Mouse (Mus musculus) midbrain, embryonic 13.5 days (tissue): ENCODE data around the gene Pxmp4. TPM values are rescaled to one million over a fixed set of nuclear protein-coding genes. Genes with fewer than 3 reads are reported as not detected.
A peak's percentile ranks its signal among the peaks of the same experiment; 100 is the strongest.

Experiments used
- ATAC-seq: fragments of 200-750 bp; cut with Nextera tagmentation; 2 replicates; pipeline ENCODE4 v1.8.0; 2017; ENCODE audit warnings: mild to moderate bottlenecking, moderate TSS enrichment, moderate library complexity
- H3K27ac ChIP-seq: fragments of 300-500 bp; sonication (generic); 2 replicates; pipeline ENCODE4 v1.5.1; 2015; ENCODE audit warnings: inconsistent platforms, mild to moderate bottlenecking, moderate library complexity
- H3K27me3 ChIP-seq: fragments of 300-500 bp; sonication (generic); 2 replicates; pipeline ENCODE4 v1.6.1; 2015; ENCODE audit warnings: mild to moderate bottlenecking, inconsistent platforms
- H3K36me3 ChIP-seq: fragments of 300-500 bp; sonication (generic); 2 replicates; pipeline ENCODE4 v1.6.1; 2015; ENCODE audit warnings: mild to moderate bottlenecking, inconsistent platforms
- H3K4me1 ChIP-seq: fragments of 300-500 bp; sonication (generic); replicated peaks from 2 replicates; pipeline ENCODE4 v1.6.1; 2015; ENCODE audit warnings: inconsistent platforms
- H3K4me2 ChIP-seq: fragments of 300-500 bp; sonication (generic); replicated peaks from 2 replicates; pipeline ENCODE4 v1.6.1; 2015; ENCODE audit warnings: moderate library complexity, mild to moderate bottlenecking, inconsistent platforms
- H3K4me3 ChIP-seq: fragments of 300-500 bp; sonication (generic); replicated peaks from 2 replicates; pipeline ENCODE4 v1.5.1; 2015; ENCODE audit warnings: mild to moderate bottlenecking, inconsistent platforms
- H3K9ac ChIP-seq: fragments of 300-500 bp; sonication (generic); replicated peaks from 2 replicates; pipeline ENCODE4 v1.6.1; 2015; ENCODE audit warnings: mild to moderate bottlenecking, inconsistent platforms
- H3K9me3 ChIP-seq: fragments of 300-500 bp; sonication (generic); 2 replicates; pipeline ENCODE4 v1.6.1; 2016; ENCODE audit warnings: mild to moderate bottlenecking, inconsistent platforms
- WGBS: fragments of 180-500 bp; shearing (Covaris S2); methylation state at CpG from one replicate; pipeline ENCODE4 v1.1.7; 2015; 5-methylcytosine and 5-hydroxymethylcytosine counted together
- polyA plus RNA-seq: library from polyadenylated mRNA; unstranded; fragments of >200 nt; fragmentation: Nextera tagmentation; extraction: Ambion mirVana; gene quantifications from 2 replicates; pipeline ENCODE4 v1.2.1, GENCODE M21; 2015

Gene Pxmp4
- polyA plus RNA-seq, 1 experiment from 2014 or later, result 13.4 TPM

DNA sequence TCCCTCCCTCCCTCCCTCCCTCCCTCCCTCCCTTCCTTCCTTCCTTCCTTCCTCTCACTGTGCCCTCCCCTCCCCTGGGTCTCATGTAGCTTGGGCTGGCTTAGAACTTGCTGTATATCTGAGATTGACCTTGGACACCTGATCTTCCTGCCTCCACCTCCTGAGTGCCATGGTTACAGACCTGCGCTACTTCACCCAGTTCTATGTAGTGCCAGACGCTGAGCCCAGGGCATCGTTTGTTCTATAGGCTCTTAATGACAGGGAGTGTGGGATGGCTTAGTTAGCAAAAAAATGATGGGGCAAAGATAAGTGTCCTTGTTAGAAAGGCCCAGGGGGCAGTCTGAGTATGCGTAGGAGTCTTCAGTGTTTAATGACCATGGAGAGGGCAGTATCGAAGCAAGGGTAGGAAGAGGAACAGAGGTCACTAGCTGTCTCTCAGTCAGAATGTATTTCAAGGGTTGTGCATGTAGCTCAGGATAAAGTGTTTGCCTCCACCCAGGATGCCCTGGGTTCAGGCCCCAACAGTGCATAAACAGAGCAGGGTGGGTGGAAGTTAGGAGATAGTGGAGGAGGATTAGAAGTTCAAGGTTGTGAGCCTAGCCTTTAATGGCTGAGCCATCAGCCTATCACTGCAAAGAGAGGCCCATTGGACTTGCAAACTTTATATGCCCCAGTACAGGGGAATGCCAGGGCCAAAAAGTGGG lies 29.7 kb upstream of the Pxmp4 start:
- Histone ChIP-seq H3K27ac (no peak overlapping the region), H3K9me3 (peaks cover 3% of the 10 kb centered on the region), H3K9ac (no peak overlapping the region), H3K4me3 (no peak overlapping the region), H3K36me3 (peaks cover 80% of the 10 kb centered on the region), H3K27me3 (no peaks in the 10 kb centered on the region), H3K4me1 (no peaks in the 10 kb centered on the region), H3K4me2 (no peak overlapping the region)
- ATAC-seq, result no peak
- 86% methylated on average over 5 of the region's 5 CpGs for WGBS

DNA sequence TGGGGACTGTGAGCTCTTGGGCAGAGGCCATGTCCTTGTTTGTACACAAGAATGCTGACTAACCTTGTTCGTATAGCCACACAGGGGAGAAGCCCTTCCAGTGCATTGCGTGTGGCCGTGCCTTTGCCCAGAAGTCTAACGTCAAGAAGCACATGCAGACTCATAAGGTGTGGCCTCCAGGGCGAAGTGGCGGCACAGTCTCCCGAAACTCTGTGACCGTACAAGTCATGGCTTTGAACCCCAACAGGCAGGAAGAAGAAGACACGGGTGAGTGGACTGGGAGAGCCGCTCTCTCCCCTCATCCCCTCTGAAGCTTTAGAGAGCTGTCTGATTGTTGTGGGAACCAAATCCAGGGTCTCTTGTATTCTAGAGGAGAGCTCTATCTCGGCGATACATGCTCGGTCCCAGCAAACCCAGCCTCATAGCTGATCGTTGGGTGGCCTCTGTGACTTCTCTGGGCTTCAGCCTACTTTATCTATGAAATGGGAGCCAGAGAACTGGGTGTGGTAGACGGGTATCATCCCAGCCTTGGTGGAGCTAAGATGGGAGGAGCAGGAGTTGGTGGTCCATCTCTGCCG lies 28.8 kb upstream of the Pxmp4 start:
- Histone ChIP-seq H3K9me3 (no peaks in the 10 kb centered on the region), H3K4me2 (no peak overlapping the region), H3K4me3 (no peak overlapping the region), H3K36me3 (peaks cover 78% of the 10 kb centered on the region), H3K4me1 (no peaks in the 10 kb centered on the region), H3K27ac (no peak overlapping the region), H3K27me3 (no peaks in the 10 kb centered on the region), H3K9ac (no peak overlapping the region)
- WGBS, result 91% methylated on average over 16 of the region's 16 CpGs
- ATAC-seq, result no peak

DNA sequence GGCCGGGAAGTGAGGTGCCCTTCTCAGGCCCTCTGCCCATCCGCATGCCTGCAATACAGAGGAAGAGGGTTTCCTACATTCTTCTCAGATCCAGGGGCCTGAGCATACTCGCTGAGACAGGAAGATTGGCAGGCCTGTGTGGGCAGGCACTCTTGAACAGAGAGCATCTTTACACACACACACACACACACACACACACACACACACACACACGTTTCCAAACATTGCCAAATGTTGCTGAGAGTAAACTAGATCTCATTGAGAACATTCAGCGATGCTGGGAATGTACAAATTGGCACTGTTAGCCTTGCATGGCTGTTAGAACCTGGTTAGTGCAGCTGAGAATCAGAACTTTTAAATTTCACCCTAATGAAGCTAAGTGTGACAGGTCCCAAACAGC lies 27.0 kb upstream of the Pxmp4 start:
- Histone ChIP-seq H3K9ac (no peak overlapping the region), H3K4me2 (no peak overlapping the region), H3K27ac (no peak overlapping the region), H3K4me3 (no peak overlapping the region), H3K9me3 (no peaks in the 10 kb centered on the region), H3K4me1 (no peaks in the 10 kb centered on the region), H3K27me3 (no peaks in the 10 kb centered on the region), H3K36me3 (peaks cover 75% of the 10 kb centered on the region)
- no peak for ATAC-seq
- WGBS, result 84% methylated on average over 5 of the region's 5 CpGs

DNA sequence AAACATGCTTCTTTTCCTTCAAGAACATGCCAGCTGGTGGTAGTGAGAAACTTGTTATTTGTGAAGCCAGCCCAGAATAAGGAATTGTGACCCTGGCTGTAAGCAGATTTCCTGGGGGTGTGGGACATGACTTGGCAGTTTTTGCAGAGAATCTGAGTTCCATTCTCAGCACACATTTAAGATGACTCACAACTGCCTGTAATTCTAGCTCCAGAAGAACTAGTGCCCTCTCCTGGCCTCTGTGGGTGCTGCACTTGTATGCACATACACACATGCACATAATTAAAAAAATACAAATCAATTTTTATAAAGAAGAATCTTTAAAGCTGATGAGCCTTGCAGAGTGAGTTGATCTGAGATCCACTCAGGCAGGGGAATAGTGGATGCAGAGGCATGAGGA lies 20.6 kb upstream of the Pxmp4 start:
- no peak for ATAC-seq
- H3K27me3 ChIP-seq, result no peaks in the 10 kb centered on the region
- H3K36me3 ChIP-seq, result peaks cover 61% of the 10 kb centered on the region
- no peak overlapping the region for H3K27ac ChIP-seq
- no peak overlapping the region for H3K4me3 ChIP-seq
- H3K4me1 ChIP-seq, result no peaks in the 10 kb centered on the region
- no peak overlapping the region for H3K4me2 ChIP-seq
- H3K9me3 ChIP-seq, result peaks cover 6% of the 10 kb centered on the region; the same call in 1 of the 2 replicates
- H3K9ac ChIP-seq, result no peak overlapping the region

DNA sequence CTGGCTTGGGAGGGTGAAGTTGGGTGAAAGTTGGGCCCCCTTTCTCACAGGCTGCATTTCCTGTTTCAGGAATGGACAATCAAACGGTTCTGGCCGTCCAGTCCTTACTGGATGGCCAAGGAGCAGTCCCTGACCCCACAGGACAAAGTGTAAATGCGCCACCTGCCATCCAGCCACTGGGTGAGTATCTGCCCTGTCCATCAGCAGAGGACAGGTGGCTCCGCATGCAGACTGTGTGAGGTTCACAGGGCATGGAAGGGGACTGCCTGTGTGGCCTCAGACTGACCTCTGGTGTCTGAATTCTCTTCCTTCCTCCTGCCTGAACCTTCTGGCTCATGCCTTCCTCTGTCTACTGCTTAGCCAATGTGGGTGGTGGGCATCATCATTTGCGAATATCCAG lies 18.2 kb upstream of the Pxmp4 start:
- Histone ChIP-seq H3K9me3 (peaks cover 6% of the 10 kb centered on the region; the same call in 1 of the 2 replicates), H3K4me1 (no peaks in the 10 kb centered on the region), H3K36me3 (peaks cover 43% of the 10 kb centered on the region), H3K4me2 (no peak overlapping the region), H3K27me3 (no peaks in the 10 kb centered on the region), H3K4me3 (no peak overlapping the region), H3K27ac (no peak overlapping the region), H3K9ac (no peak overlapping the region)
- ATAC-seq, result no peak
- 91% methylated on average over 5 of the region's 5 CpGs for WGBS

DNA sequence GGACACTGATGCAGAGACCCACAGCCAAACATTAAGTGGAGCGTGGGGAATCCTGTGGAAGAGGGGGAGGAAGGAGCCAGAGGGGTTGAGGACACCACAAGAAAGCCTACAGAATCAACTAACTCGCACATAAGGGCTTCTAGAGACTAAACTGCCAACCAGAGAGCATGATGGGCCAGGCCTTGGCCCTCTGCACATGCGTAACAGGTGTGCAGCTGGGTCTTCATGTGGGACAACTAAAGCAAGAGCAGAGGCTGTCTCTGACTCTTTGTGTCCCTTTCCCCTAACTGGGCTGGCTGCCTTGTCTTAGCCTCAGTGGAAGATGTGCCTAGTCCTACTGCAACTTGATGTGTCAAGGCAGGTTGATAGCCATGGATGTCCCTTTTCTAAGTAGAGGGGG lies 13.6 kb upstream of the Pxmp4 start:
- H3K27ac ChIP-seq, result no peak overlapping the region
- ATAC-seq, result no peak
- no peak overlapping the region for H3K4me3 ChIP-seq
- peaks cover 25% of the 10 kb centered on the region for H3K4me1 ChIP-seq
- 89% methylated on average over 3 of the region's 3 CpGs for WGBS
- no peaks in the 10 kb centered on the region for H3K9me3 ChIP-seq
- peaks cover 7% of the 10 kb centered on the region for H3K36me3 ChIP-seq
- no peaks in the 10 kb centered on the region for H3K27me3 ChIP-seq
- no peak overlapping the region for H3K9ac ChIP-seq
- H3K4me2 ChIP-seq, result no peak overlapping the region

DNA sequence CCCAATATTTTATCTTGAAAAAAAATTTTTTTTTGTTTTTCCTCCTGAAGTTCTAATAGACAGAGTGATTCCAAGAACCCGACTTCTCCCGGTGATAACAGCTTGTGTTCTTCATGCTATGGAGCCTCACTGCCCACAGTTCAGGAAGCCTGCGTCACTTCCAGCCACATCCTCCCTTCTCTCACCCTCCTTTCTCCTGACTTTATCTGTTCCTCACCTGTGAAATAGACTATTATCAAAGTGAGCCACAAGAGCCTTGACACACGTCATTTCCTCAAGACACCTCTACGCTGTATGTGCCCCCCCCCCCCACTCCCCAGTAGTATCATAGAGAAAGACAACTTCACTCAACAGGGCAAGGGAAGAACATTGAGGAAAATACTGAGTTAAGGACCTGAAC lies 12.2 kb upstream of the Pxmp4 start:
- Histone ChIP-seq H3K36me3 (peaks cover 3% of the 10 kb centered on the region; the same call in 1 of the 2 replicates), H3K9ac (no peak overlapping the region), H3K4me1 (peaks cover 25% of the 10 kb centered on the region), H3K4me2 (no peak overlapping the region), H3K4me3 (no peak overlapping the region), H3K27ac (no peak overlapping the region), H3K9me3 (no peaks in the 10 kb centered on the region), H3K27me3 (no peaks in the 10 kb centered on the region)
- ATAC-seq, result no peak
- WGBS, result 97% methylated on average over 5 of the region's 5 CpGs

DNA sequence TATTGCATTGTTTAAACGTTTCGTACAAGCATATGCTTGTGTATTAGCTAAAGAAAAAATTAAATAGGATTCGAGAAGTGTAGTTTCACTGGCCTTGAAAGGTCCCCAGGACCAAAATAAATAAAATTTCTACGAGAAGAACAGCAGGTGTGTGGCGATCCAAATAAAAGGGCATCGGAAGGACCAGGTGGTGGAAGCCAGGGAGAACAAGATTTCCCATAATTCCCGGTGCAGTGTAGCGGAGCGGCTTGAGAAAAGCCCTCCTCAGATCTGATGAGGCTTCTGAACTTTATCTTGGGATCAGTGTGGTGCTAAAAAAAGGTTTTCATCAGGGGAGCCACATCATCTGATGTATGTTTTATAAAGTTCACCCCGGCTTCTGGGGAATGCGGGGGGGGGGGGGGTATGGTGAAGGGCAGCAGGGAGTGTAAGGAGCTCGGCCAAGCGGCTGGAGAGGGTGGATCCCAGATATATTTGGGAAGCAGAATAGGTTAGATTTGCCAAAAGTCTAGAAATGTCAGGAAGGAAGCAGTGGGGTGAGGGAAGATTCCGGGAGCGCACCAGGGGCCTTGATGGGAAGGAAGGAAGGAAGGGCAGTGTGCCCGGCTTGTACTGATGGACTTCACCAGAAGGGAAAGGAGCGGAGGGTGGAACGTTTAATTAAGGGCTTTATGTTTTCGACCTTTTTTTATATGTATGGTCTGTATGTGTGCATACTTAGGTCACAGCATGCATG lies 11.5 kb upstream of the Pxmp4 start:
- no peak for ATAC-seq

DNA sequence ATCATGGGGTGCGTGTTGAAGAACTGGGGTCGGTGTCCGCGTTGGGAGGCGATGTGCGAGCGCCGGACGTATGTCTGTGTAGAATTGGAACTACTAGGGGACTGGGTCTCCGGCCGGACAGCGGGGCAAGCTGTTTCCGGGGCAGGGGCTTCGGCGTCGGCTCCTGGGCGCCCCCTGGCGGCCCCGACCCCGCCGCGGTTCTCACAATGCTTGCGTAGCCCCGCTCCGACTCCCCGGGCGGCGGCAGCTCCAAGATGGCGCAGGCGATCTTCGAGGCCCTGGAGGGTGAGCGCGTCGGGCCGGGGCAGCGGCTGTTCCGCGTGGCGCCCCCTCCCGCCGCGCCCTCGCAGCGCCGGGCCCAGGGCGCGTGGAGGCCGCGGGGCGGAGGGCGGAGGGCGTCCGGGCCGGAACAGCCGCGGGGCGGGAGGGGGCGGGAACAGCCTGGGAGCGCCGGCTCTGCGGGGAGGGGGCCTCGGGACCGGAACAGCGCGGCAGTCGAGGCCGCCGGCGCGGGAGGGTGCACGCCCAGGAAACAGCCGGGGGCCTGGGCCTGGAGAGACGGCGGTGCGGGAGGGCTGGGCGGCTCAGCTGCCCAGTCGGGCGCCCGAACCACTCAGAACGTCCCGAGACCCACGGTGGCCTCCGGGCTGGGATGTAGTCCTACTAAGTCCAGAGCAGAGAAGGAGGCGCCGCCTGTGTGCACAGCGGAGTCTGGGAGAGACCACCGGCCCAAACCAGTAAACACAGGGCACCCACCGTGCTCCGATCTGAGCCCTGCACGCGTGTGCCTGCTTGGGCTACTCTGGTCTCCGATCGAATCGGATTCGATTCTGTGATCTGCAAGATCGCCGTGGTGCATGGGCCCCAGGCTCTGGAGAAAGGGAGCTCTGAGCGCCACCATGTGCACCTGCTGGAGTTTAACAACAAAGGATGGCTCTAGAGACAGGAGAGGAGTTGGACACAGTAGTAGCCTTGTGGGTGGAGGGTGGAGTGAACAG lies 9.9 kb upstream of the Pxmp4 start, which contains the start of the genes Zfp341 and 4930519P11Rik:
Gene Zfp341 (plus strand): TSS at position 180 of the 998 bp plus-strand sequence.
Gene 4930519P11Rik (minus strand): TSS at position 320 of the 998 bp plus-strand sequence.
- peak; percentile 95 for ATAC-seq
- Histone ChIP-seq H3K4me1 (peaks cover 25% of the 10 kb centered on the region), H3K4me3 (peak within 1 kb of the TSS; percentile 60), H3K4me2 (peak within 1 kb of the TSS; percentile 66), H3K9ac (peak within 1 kb of the TSS; percentile 82), H3K27ac (peak within 1 kb of the TSS; percentile 99), H3K9me3 (no peaks in the 10 kb centered on the region), H3K36me3 (peaks cover 3% of the 10 kb centered on the region; the same call in 1 of the 2 replicates), H3K27me3 (0 out of 2 replicates have a peak, but pooled peaks cover 6% of the 10 kb centered on the region)
- WGBS, result 2% methylated on average over 82 of the region's 98 CpGs

More for the DNA sequence above, 11.5 kb upstream of the Pxmp4 start:
- Histone ChIP-seq H3K4me3 (0 out of 2 replicates have a peak overlapping the region, but pooled peaks have one; percentile 8), H3K9ac (0 out of 2 replicates have a peak overlapping the region, but pooled peaks have one; percentile 36), H3K9me3 (no peaks in the 10 kb centered on the region), H3K27me3 (no peaks in the 10 kb centered on the region), H3K36me3 (peaks cover 3% of the 10 kb centered on the region; the same call in 1 of the 2 replicates), H3K27ac (peak overlapping the region; percentile 99), H3K4me1 (peaks cover 25% of the 10 kb centered on the region), H3K4me2 (peak overlapping the region; percentile 66)
- 71% methylated on average over 19 of the region's 19 CpGs for WGBS

DNA sequence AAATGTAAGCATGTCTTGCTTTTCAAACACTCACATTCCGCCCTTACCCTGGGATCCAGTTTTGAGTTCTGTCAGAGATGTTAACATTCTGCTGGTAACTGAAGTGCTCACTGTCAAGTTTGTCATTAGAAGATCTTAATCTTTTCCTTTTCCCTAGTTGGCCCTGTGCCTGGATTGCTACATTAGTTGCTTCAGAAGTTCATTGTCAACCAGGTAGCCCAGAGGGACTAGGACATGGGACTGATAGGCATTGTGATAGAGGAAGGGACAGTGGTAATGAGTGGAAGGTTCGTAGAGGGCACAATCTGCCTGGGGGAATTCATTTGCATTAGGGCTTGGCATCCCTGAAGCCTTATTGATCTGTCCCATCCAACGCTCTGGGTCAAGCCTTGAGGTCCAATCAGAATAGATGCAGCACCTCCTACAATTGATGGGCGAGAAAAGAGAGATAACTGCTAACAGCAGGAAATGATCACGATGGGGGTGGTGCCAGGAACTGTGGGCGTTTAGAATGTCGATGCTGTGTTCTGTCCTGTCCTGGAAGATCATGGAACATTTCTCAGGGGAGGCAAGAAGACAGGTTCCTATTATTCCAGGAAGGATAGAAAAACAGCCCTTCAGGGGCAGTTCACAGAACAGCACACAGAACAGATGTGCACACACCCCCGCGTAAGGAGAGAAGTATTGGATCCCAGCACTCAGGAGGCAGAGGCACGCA lies 5.7 kb upstream of the Pxmp4 start:
- no peak for ATAC-seq
- Histone ChIP-seq H3K4me2 (no peak overlapping the region), H3K36me3 (no peaks in the 10 kb centered on the region), H3K4me1 (peaks cover 13% of the 10 kb centered on the region), H3K4me3 (no peak overlapping the region), H3K9me3 (no peaks in the 10 kb centered on the region), H3K9ac (no peak overlapping the region), H3K27me3 (0 out of 2 replicates have a peak, but pooled peaks cover 20% of the 10 kb centered on the region), H3K27ac (no peak overlapping the region)
- 73% methylated on average over 10 of the region's 10 CpGs for WGBS

DNA sequence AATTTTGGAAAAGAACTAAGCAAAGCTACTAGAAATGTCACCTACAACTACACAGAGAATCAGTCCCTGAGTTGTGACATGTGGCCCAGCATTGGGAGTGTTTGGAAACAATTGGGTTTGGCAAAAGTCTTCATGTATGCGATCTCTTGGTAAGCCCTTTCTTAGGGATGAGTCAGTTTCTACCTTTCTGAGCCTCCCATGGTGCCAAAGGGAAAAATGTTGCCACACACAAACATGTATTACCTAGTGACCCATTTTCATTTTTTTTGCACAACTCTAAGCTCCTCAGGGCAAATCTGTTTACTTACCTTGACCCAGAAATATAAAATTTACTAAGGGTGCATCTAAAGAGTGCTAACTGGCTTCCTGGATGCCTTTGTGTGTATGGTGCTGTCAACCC lies 3.5 kb upstream of the Pxmp4 start:
- Histone ChIP-seq H3K9ac (no peak overlapping the region), H3K27ac (no peak overlapping the region), H3K36me3 (no peaks in the 10 kb centered on the region), H3K4me1 (peaks cover 12% of the 10 kb centered on the region), H3K4me2 (no peak overlapping the region), H3K4me3 (no peak overlapping the region), H3K27me3 (0 out of 2 replicates have a peak, but pooled peaks cover 20% of the 10 kb centered on the region), H3K9me3 (no peaks in the 10 kb centered on the region)
- no peak for ATAC-seq
- 76% methylated on average over 1 of the region's 1 CpGs for WGBS
